Mouse (Mus musculus): ENCODE data around the gene Iqgap1. TPM values are rescaled to one million over a fixed set of nuclear protein-coding genes. Genes with fewer than 3 reads are reported as not detected.
"Not testable (repeated sequence)": the region's sequence is repeated elsewhere in the genome, so short reads cannot be mapped to it uniquely, and the experiment has no call there.

Iqgap1 gene
- total and polyA plus RNA-seq, 3 experiments, result 19.1 to 88.4 (median 84.8) TPM

DNA sequence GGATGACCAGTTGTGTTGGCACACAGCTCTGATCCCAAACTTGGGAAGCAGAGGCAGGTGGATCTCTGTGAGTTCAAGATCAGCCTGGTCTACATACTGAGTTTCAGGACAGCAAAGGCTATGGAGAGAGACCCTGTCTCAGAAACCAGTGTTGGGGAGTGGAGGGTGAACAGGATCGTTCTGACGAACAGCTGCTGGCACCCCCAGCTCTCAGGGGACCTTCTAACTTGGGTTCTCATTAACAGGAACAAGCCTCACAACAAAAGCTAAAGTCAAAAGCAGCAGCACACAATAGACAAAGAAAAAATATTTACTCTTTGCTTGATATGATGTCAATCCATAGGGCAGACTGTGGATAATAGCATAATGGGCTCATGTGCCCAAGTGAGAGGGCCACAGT is 55.3 kb downstream of the Iqgap1 start:
- DNase-seq, result no peak

DNA sequence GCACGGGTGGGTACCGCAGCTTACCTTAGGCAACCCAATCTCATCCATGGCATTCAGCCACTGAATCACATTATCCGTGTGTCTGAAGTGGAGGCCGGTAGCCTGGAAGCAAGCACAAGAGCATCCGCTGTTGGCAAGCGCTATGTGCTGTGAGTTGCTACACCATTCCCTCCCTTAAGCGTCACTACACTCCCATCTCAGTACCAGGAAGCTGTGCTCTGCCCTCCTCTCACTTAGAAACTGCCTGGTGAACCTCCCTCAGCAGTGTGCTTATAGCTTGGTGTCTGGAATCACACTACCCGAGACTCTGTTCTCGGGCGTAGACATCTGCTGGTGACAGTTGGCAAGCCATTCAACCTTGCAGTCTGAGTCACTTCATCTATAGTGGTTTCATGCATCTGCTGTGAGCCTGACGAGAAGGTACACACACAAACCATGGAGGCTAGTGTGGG is 58.9 kb downstream of the Iqgap1 start:
- no peak for DNase-seq

DNA sequence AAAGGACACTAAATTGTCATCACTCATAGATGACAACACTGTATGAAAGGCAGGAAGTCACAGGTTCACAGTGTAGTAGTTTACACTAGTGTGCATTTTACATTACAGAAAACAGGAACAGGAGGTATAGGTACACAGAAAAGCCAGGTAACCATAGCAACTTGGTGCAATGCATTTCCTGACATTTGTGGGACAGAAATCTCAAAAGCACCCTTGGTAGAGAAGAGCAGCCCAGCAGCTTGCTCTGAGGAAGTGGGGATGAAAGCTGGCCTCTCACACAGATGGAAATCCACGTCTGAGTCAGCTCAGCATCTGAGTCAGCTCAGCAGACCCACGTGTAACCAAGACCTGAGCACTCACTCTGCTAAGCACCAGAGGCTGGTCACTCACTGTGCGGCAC is 59.7 kb downstream of the Iqgap1 start:
- DNase-seq, result peak; percentile 74

DNA sequence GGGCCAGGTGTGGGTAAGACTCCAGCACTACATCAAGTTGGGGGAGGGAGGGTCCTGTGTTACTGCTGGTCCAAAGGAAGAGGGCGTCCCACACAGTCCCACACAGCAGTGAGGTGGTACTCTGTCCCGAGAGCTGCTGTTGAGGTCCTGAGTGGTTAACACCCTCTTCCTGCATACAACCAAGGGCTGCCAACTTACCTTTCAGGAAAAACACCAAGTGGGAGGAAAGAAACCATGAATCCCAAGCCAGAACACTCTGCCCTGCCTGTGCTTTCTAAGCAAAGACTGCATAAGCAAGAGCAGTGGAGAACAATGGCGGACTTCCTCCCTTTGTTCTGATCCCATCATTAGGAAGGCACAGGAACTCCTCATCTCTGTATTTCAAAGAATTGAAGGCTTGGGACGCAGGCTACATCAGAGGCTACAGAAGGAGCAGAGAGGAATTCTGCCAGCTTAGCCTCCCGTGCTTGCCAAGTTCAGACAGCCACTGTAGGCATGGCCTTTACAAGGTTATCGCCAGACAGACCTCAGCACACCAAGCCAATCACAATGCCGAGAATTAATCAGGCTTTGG is 61.8 kb downstream of the Iqgap1 start:
- DNase-seq, result peak; percentile 79

DNA sequence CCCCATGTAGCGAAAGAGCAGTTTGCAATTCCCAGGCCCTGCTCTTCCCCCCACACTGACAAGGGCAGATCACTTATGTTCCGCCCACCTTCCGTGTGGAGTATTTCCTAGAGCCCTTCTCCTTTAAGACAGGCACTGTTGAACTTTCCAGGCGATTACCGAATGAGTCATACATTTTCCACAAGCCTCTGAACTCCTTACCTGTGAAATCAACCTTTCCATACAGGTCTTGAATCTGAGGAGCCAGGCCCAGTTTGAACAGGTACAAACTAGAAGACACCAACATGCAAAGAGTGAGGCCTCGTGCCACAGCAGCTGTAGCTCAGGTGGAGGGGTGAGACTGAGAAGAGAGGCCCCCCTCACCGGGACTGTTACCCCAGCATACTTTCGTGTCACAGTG is 63.5 kb downstream of the Iqgap1 start:
- DNase-seq, result no peak

DNA sequence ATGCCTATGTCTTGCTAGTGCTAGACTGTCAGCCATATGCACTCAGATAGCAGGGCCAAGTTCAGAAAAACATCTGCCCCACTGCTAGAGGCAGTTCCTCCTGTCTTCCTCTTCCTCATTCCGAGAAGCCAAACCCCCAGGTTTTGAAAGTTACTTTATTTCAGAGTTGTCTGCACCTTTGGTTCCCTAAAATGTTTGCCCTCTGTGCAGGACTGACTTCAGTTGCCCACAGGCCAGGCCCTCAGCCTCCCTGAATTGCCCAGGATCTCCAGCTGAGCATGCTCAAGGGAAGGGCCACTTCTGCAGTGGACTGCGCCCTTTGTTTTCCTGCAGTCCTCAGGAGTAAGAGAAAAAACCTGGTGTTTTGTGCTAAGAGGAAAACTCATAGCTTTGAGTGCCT is 71.7 kb downstream of the Iqgap1 start:
- DNase-seq, result no peak

DNA sequence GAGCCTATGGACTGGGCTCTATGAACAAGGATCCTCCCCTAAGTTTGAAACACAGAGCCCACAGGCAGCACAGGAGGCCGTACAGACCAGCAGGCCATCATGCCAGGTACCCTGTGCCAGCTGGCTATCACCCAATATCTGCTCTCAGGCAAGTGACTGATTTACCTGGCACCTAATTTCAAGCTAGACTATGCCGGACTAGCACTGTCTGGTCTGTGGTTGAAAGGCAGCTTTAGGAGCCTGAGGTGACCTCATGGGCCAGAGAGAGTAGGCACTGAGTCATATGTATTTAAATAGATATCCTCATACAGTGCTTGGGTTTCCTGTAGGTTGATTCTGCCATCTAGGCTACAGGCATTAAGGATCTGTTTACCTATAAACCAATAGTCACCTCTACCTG is 72.2 kb downstream of the Iqgap1 start:
- peak; percentile 35 for DNase-seq

DNA sequence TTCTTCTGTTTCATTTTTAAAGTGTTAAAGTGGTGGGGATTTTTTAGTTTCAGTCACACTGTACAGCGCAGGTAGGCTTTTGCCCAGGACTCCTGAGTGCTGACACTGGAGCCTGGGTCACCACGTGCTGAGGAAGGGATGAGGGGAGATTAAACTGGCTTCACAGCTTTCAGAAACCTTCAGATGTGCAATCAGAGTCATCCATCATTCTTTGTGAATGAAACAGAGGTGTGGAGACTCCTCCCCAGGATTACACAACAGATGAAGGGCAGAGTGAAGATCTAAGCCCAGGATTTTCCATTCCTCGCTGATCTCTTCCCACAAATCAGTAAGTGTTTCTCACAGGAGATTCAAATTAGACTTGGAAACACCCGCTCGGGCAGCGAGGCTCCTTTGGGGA is 76.2 kb downstream of the Iqgap1 start:
- no peak for DNase-seq

DNA sequence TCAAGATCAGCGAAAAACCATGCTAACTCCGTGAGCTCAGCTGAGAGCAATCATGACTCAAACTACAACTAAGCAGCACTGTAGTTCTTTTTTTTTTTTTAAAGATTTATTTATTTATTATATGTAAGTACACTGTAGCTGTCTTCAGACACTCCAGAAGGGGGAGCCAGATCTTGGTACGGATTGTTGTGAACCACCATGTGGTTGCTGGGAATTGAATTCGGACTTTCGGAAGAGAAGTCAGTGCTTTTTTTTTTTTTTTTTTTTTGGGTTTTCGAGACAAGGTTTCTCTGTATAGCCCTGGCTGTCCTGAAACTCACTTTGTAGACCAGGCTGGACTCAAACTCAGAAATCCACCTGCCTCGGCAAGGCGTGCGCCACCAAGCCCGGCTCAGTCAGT is 76.7 kb downstream of the Iqgap1 start:
- DNase-seq, result not testable (repeated sequence)

DNA sequence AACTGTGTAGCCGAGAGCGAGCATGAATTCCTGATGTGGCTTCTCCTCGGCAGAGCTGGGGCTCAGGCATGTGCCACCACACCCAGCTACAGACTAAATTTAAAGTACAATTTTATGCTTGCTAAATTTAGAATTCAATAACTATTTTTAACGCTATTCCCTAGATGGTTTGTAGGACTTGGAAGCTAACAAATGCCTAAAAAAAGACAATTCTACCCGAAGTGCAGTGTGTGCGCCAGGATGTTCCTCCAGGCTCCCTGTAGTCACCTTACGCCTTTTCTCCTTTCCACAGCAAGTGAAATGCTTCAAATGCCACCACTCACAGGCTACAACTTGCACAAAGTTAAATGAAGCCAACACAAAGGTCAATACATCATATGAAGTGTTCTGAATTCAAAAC is 78.4 kb downstream of the Iqgap1 start:
- no peak for DNase-seq

DNA sequence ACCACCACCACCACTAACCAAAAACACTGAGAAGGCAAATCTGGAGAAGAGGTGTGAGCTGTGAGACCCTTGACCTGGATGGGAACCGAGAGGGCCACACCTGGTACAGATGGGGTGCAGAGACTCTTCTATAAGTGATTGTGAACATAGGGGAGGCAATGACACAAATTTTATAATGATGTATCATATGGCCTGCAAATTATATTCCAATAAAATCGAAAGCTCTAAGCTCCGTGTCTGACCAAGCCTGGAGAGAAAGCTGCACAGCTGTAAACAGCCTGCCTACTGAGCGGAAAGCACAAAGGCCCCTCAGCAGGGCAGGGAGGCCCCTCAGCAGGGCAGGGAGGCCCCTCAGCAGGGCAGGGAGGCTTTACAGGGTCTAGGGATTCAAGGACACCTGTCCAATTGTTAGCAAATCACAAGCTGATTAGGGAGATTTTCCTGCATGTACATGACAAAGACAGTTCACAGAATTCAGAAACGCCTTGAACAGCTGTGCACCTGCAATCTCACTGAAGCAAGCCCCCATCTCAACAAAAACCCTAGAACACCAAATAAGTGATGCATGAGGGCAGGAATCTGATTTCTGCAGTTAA is 79.5 kb downstream of the Iqgap1 start:
- DNase-seq, result no peak

DNA sequence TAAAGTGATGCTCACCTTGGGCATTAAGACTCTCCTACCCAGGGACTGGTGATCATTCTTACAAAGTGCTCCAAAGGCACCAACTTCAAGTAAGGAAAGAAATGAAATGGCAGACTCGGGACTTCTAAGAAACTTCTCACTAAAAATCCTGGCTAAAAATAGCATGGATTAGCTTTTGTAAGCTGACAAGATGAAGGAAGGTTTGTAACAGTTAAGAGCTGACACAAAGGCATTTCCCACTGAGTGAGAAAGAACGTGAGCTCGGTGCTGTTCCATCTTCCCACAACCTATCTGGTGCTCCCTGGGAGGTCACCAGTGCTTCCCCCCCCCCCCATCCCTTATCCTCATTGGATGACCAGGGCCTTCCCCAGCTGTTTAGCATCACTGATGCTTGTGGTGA is 80.0 kb downstream of the Iqgap1 start:
- DNase-seq, result no peak

DNA sequence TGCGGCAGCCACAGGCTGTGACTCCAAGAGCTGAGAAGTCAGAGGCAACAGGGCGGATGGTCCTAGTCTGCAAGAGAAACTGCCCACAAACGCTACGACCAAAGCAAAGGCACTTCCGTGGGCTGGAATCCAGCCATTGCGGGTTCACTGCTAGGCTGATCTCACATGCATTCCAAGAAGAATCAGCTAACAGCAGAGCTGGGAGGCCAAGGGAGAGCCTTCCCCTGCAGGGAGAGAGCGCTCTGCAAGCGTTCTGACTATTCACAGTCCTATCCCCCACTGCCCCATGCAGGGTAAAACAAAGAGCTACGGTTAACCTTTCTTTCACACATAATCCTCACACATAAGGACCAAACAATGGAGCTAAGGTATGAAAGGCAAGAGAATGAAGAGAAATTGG is 80.5 kb downstream of the Iqgap1 start:
- DNase-seq, result no peak

DNA sequence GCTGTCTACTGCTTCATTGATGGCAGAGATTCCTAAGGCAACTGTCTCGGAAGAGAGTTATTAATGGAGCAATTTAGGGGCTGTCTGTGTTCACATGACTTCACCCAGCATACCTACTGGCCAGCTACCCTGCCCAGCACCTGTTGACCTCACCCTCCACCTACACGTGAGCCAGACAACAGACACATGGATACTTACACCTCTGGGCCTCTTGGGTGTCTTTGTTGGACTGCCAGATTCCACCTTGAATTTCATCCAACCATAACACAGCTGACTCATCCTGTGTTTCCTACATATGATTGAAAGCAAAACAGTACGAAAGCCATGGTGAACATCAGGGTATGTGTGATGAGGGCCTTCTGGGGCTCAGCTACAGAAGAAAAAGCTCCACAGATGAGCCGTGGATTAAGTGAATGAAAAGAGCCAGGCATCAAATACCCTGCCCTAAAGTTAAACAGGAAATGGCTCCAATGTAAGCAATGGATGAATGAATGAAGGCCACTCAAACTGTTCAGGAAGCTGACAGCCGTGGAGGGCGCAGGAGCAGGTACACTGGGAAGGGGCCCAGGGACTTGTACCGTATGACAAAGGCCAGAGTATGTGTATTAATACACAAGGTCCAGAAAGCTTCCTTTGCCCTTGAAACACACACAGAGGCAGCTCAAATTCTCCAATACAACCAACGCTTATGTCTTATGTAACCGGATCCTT is 81.7 kb downstream of the Iqgap1 start:
- DNase-seq, result peak; percentile 65

DNA sequence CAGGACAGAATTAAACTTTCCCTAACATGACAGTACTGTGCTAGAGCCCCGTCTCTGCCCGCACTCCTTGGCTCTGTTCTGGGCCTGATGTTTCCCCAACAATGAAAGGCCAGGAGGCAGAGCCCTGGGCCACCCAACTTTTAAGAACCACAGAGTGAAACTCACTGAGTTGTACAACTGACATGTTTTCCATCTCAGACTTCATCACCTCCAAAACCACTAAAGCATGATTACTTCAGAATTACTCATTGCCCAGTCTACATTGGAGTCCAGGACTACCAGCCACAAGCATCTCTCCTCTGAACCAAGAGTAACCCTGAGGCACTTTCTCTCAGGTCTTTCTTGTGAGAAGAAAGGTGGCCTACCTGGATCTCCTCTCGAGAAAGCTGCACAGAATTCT is 83.1 kb downstream of the Iqgap1 start:
- DNase-seq, result no peak

DNA sequence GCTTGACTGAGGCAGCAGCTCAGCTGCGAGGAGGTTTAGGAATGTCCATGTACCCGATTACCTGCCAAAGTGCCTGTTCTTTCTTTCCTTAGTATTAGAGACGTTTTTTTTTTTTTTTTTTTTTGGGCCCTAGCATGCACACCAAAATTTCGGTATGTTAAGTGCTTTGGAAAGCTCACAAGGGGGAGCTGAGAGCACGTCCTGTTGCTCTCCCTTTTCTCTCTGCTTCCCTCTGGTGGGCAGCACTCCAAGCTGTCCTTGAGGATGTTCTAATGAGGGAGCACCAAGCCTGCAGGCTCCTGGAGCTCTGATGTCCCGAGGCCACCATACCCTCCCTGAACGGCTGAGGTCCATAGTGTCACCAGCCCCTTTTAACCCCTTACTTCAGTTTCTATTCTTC is 84.8 kb downstream of the Iqgap1 start:
- peak; percentile 81 for DNase-seq

DNA sequence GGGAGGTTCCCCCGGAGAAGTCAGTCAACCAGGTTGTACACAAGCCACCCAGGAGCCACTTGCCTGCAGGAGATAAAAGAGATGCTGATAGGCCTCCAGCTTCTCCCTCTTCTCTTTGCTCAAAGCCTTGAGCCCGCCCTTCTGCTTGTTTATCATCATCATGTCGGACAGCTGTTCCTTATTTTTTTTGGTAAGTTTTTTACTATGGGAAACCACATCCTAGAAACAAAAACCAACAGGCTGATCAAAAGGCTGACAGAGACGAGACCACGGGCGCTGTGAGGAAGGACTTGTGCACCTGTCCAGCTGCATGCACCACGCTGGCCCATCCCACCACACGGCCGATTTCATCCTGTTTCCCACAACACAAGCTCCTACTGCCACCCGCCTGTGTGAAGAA is 89.6 kb downstream of the Iqgap1 start:
- DNase-seq, result no peak

DNA sequence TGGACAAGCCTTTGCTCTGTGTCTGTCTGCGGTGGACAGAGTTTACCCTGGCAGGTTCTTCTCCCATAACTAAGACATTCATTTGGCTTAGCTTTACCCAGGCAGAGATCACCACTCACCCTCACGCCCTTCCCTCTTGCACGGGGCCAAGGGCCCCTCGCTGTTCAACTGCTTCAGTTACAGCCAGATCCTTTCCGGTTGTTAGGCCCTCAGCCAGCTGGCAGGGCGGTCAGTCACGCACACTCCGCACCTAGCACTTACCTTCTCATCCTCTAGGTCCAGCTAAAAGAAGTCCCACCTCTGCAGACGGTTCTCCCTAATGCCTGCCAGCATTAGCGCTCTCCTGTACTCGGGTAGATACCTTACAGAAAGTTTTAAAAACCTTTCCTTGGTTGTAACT is 92.8 kb downstream of the Iqgap1 start:
- DNase-seq, result no peak

DNA sequence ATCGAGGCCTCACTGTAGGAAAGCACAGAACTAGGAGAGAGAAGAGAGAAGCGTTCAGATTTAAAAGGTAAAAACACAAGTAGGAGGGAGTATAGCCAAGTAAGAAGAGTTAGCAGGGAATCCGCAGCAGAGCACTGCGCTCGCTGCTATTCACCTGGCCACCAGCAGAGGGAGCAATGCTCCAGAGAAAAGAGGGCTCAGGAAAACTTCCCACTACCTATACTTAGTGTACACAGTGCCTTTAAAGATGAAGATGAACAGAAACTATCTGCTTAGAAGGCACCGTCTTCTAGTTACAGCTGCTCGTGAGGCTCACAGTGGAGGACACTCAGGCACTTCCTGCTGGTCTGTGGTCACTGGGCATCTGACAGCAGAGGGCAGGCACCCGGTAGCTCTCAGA is 96.1 kb downstream of the Iqgap1 start:
- peak; percentile 69 for DNase-seq

DNA sequence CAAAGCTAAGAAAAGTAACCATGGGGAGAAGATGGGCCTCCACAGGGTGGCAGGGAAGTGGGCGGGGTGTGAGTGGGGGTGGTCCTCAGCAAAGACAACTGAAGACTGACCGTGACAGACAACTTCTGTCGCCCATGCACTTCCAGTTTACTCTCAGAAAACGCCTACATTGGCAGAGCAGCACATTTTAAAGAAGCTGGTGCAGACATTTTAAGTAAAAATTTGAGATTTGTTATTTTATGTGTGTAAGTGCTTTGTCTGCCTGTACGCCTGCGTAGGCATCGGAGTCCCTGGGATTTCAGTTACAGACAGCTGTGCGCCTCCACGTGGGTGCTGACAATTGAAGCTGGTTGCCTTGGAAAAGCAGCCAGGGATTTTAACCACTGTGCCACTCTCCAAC is 104.7 kb downstream of the Iqgap1 start:
- no peak for DNase-seq

DNA sequence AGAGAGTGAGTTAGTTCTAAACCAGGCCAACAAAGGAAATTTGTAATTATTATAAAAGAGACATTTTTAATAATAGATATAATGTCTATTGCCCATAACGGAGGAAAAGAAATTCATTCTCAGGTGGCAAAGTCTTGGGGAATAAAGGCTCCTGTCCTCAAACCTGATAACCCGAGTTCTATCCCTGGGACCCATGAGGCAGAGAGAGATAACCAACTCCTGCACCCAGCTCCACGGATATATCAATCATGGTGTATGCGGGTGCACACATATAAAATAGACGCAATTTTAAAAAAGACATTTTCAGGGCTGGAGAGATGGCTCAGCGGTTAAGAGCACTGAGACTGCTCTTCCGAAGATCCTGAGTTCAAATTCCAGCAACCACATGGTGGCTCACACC is 106.2 kb downstream of the Iqgap1 start:
- DNase-seq, result no peak

DNA sequence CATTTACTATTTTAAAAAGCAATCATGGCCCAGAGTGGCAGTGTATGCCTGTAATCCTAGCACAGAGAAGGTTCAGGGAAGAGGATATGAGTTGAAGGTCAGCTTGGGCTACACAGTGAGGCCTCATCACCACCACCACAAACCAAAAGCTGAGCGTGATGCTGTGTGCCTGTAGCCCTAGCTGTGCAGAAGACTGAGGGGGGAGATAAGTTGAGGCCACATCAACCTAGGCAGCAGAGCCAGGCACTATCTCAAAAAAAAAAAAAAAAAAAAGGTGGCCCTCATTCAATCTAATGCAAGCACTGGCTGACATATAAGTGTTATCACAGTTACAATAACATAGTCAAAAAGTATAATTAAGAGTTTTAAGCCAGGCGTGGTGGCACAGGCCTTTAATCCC is 106.7 kb downstream of the Iqgap1 start:
- no peak for DNase-seq

DNA sequence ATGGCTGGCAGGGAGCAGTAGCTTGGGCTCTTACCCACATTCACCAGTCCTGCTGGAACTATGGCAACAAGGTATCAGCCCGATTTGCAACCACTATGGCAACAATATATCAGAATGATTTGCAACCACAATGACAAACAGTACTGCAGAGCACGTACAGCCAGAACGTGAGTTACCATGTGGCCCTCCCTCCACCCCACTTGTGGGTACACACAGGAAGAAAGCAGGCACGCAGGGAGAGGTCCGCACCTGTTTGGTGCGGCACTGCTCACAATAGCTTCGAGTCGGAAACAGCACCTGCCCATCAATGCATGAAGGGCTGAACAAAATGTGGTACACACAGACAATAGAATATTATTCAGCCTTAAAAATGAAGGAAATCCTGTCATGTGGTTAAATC is 107.3 kb downstream of the Iqgap1 start:
- no peak for DNase-seq

DNA sequence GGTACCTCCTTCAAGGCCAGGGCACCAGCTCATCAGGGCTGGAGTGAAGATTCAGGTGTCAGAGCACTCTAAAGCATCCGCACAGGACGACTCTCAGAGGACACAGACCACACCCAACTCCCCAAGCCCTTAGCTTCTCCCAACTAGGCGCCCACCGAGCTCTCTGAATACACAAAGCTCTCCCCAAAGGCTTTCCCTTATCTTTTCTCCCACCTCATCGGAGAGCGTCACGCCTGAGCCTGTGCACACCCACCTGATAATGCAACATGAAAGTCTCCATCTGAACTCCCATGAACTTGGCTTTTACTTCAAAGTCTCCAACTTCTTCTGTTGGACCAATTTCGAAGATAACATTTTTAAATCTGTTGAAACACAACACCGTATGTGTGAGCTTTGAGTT is 109.0 kb downstream of the Iqgap1 start:
- DNase-seq, result no peak
